Mouse (Mus musculus) heart, embryonic 11.5 days (tissue): ENCODE measurements around the gene Atp8b4. TPM values are rescaled to one million over a fixed set of nuclear protein-coding genes. Genes with fewer than 3 reads are reported as not detected.
A peak's percentile ranks its signal among the peaks of the same experiment; 100 is the strongest.
"Not testable (repeated sequence)": the region's sequence is repeated elsewhere in the genome, so short reads cannot be mapped to it uniquely, and the experiment has no call there.

ENCODE experiments used
- ATAC-seq: fragments of 200-750 bp; cut with Nextera tagmentation; replicated peaks from 2 replicates; pipeline ENCODE4 v1.8.0; 2017; ENCODE audit warnings: moderate library complexity; ENCODE audit not compliant: insufficient number of reproducible peaks, low FRiP score, low TSS enrichment
- H3K27ac ChIP-seq: fragments of 300-500 bp; sonication (generic); 2 replicates; pipeline ENCODE4 v1.5.1; 2014; ENCODE audit warnings: mild to moderate bottlenecking, low read depth, low read length
- H3K27me3 ChIP-seq: fragments of 300-500 bp; sonication (generic); 2 replicates; pipeline ENCODE4 v1.6.1; 2014; ENCODE audit warnings: mild to moderate bottlenecking, low read length, mixed read lengths; ENCODE audit not compliant: control insufficient read depth, insufficient read depth
- H3K36me3 ChIP-seq: fragments of 300-500 bp; sonication (generic); 2 replicates; pipeline ENCODE4 v1.6.1; 2014; ENCODE audit warnings: mild to moderate bottlenecking, low read length, moderate library complexity, mixed read lengths; ENCODE audit not compliant: control insufficient read depth, insufficient read depth
- H3K4me1 ChIP-seq: fragments of 300-500 bp; sonication (generic); 2 replicates; pipeline ENCODE4 v1.6.1; 2014; ENCODE audit warnings: low read length; ENCODE audit not compliant: control insufficient read depth, insufficient read depth
- H3K4me2 ChIP-seq: fragments of 300-500 bp; sonication (generic); 2 replicates; pipeline ENCODE4 v1.6.1; 2014; ENCODE audit warnings: mild to moderate bottlenecking, moderate library complexity
- H3K4me3 ChIP-seq: fragments of 300-500 bp; sonication (generic); 2 replicates; pipeline ENCODE4 v1.5.1; 2014; ENCODE audit warnings: low read depth, low read length
- H3K9ac ChIP-seq: fragments of 300-500 bp; sonication (generic); 2 replicates; pipeline ENCODE4 v1.6.1; 2014; ENCODE audit warnings: mild to moderate bottlenecking, low read depth, low read length, moderate library complexity
- H3K9me3 ChIP-seq: fragments of 300-500 bp; sonication (generic); replicated peaks from 2 replicates; pipeline ENCODE4 v1.6.1; 2016; ENCODE audit warnings: low read length; ENCODE audit not compliant: control insufficient read depth
- WGBS: fragments of 180-500 bp; shearing (Covaris S2); extraction: QIAGEN DNeasy Blood & Tissue Kit; methylation state at CpG from one replicate; pipeline ENCODE4 v1.1.7; 2014; ENCODE audit not compliant: insufficient replicate concordance; 5-methylcytosine and 5-hydroxymethylcytosine counted together
- polyA plus RNA-seq: library from polyadenylated mRNA; unstranded; fragments of >200 nt; fragmentation: Nextera tagmentation; extraction: Ambion mirVana; gene quantifications from 2 replicates; pipeline ENCODE4 v1.2.1, GENCODE M21; 2014

Atp8b4 gene
- polyA plus RNA-seq, 1 experiment from 2014 or later = 0.17 TPM

DNA sequence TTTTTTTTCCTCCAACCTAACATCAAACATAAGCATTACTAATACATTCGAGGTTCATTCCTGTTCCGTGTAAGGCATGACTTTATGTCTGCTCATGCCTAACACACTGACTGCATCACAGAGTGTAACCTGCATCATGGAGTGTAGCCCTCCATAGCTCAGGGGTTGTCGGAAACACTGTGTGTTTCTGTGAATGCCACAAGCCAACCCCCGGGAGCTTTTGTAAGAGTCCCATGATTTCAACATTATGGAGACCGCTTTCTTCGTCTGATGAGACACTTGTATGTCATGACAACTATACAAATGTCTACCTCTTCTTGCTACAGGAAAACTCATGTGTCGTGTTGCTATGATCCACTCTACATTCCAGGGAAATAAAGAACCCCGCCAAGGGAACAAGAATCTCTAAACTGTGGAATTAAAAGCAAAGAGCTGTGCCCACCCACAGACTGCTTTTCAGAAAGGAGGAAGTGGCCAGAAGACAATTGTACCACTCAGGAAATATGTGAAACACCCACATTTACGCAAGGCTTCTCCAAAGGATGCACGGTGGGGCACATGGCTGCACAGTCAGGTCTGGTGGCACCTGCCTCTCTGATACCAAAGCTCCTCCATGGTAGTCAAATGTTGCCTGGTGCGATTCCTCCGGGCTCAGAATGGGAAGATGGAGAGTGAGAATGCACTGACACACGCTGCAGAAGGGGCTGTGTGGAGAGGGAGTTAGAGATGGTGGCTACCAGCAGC lies 33.9 kb downstream of the Atp8b4 start:
- Histone ChIP-seq H3K9ac (no peak overlapping the region), H3K27me3 (no peaks in the 10 kb centered on the region), H3K4me3 (no peak overlapping the region), H3K36me3 (no peaks in the 10 kb centered on the region), H3K27ac (no peak overlapping the region), H3K9me3 (no peaks in the 10 kb centered on the region), H3K4me1 (no peaks in the 10 kb centered on the region), H3K4me2 (no peak overlapping the region)
- WGBS = 78% methylated on average over 13 of the region's 13 CpGs
- ATAC-seq = no peak

DNA sequence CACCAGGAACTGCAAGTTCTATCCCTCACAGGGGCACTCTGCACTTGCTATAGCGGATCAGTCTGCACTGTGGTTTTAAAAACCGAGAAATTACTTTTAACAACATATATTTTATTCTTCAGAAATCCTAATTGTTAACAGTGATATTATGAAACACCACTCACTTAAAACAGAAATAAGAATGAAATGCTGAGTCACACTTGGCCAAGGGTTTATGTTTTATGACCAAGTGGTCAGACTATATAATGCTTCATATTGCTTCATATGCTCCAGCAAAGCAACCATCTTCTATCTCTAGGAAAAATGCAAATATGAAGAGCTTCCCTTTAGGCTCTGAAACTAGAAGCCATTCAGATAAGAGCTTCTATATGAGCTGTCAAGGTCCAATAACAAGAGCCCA lies 41.8 kb downstream of the Atp8b4 start:
- WGBS = 85% methylated on average over 2 of the region's 2 CpGs
- H3K27ac ChIP-seq = no peak overlapping the region
- H3K4me3 ChIP-seq = no peak overlapping the region
- no peaks in the 10 kb centered on the region for H3K9me3 ChIP-seq
- H3K4me1 ChIP-seq = no peaks in the 10 kb centered on the region
- H3K36me3 ChIP-seq = no peaks in the 10 kb centered on the region
- no peak overlapping the region for H3K9ac ChIP-seq
- no peaks in the 10 kb centered on the region for H3K27me3 ChIP-seq
- H3K4me2 ChIP-seq = no peak overlapping the region
- no peak for ATAC-seq

DNA sequence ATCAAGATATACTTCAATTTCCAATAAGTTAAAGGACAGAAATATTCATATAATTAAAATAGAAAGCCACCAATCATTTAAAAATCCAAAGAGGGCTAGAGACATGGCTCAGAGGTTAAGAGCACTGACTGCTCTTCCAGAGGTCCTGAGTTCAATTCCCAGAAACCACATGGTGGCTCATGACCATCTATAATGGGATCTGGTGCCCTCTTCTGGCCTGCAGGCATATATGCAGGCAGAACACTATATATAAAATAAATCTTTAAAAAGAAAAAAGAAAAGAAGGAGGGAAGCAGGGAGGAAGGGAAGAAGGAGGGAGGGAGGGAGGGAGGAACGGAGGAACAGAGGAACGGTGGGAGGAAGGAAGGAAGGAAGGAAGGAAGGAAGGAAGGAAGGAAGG lies 42.7 kb downstream of the Atp8b4 start:
- WGBS = 55% methylated on average over 2 of the region's 2 CpGs
- H3K4me2 ChIP-seq, ATAC-seq, H3K4me1 ChIP-seq, H3K36me3 ChIP-seq, H3K9me3 ChIP-seq, H3K9ac ChIP-seq, H3K27ac ChIP-seq, H3K4me3 ChIP-seq, H3K27me3 ChIP-seq: not testable (repeated sequence)

DNA sequence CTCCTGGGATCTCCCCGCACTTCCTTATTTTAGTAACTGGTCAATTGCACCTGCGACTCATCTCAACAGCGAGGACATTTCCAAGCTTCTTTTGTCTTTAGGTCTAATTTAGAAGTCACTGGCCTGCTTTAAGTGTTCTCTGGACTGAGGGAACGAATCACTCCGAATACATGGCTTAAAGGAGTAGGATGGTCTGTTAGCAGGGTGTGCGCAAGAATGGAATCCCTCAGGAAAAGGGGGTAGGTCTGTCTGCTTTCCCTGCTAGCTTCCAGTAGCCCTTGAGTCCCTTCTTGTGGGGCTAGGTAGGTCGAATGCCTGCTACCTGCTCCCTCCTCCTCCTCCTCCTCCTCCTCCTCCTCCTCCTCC lies 49.6 kb downstream of the Atp8b4 start:
- no peak overlapping the region for H3K4me2 ChIP-seq
- ATAC-seq = no peak
- WGBS = 62% methylated on average over 7 of the region's 7 CpGs

DNA sequence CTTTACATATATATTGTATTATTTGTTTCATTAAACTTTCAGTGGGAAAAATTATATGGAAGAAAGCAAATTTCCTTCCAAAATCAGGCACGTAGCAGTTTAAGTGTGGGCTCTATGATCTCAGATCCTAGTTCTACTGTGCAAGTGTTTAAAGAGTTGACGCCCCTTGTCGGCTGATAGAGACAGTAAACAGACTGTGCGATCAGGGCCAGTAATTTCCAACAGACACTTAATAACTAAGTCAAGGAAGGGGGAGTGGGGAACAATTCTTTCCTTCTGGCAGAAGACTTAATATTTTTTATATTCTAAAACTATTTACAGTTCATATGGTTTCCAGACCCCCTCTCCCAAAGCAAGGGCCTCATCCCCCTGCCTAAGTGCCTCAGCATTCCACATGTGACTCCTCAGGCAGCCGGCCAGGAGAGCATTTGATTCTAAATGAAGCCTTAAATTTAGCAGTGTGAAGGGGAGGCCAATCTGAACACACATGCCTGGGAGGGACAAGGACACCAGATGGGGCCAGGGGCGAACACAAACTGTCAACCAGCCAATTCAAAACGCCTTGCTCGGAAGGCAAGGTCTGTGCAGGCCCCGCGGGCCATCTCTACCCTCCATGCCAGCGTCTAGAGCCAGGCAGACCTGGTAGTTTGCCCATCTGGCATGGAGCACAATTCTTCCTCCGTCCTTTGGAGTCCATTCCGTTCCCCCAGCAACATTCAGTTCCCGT lies 50.1 kb downstream of the Atp8b4 start:
- H3K9me3 ChIP-seq = no peaks in the 10 kb centered on the region
- peaks cover 4% of the 10 kb centered on the region; the same call in 1 of the 2 replicates for H3K4me1 ChIP-seq
- H3K36me3 ChIP-seq = no peaks in the 10 kb centered on the region
- no peak overlapping the region for H3K4me2 ChIP-seq
- WGBS = 51% methylated on average over 14 of the region's 14 CpGs
- H3K27me3 ChIP-seq = no peaks in the 10 kb centered on the region
- H3K27ac ChIP-seq = peak overlapping the region; percentile 91
- H3K4me3 ChIP-seq = no peak overlapping the region
- no peak overlapping the region for H3K9ac ChIP-seq
- peak; percentile 65 for ATAC-seq

More for the DNA sequence above, 49.6 kb downstream of the Atp8b4 start:
- peak overlapping the region; percentile 91 for H3K27ac ChIP-seq
- no peaks in the 10 kb centered on the region for H3K27me3 ChIP-seq
- H3K36me3 ChIP-seq = no peaks in the 10 kb centered on the region
- peaks cover 4% of the 10 kb centered on the region; the same call in 1 of the 2 replicates for H3K4me1 ChIP-seq
- no peak overlapping the region for H3K9ac ChIP-seq
- H3K9me3 ChIP-seq = no peaks in the 10 kb centered on the region
- no peak overlapping the region for H3K4me3 ChIP-seq

DNA sequence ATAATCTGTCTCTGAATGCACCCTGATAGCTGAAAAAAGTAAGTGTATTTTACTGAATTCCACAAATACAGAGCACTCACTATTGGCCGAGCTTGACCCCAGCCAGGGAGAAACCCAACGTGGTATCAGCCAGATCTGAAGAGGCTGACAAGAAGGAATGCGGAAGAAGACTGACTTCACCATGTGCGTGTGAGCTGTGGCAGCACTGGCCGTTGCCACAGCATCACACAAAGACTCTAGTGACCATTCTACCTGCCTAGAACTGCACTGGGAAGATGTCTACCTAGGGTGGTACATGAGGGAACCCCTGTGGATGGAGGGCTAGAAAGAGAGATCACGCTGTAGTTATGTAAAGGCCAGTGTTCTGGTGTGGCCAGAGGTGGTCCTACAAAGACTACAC lies 55.4 kb downstream of the Atp8b4 start:
- H3K36me3 ChIP-seq = no peaks in the 10 kb centered on the region
- 39% methylated on average over 6 of the region's 6 CpGs for WGBS
- no peak for ATAC-seq
- no peak overlapping the region for H3K4me2 ChIP-seq
- no peak overlapping the region for H3K27ac ChIP-seq
- H3K4me1 ChIP-seq = no peaks in the 10 kb centered on the region
- H3K9ac ChIP-seq = no peak overlapping the region
- H3K9me3 ChIP-seq = no peaks in the 10 kb centered on the region
- no peaks in the 10 kb centered on the region for H3K27me3 ChIP-seq
- H3K4me3 ChIP-seq = no peak overlapping the region

DNA sequence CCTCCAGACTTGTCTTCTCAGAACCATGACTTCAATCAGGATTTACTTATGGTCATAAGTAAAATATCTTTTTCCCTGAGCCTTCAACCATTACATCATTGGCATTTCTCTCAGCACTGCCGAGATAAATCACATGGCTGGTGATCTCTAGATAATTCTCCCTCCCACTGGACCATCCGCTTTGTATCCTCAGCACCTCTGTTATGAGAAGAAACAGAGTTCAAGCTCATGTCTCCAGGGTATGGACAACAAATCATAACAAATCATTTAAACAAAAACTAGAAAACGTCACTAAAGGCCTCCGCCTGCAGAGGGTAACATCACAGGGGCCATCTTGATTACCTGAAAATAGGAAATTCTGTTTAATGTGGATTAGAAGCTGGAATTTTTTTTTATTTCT lies 58.9 kb downstream of the Atp8b4 start:
- H3K4me3 ChIP-seq = no peak overlapping the region
- H3K4me2 ChIP-seq = no peak overlapping the region
- no peaks in the 10 kb centered on the region for H3K36me3 ChIP-seq
- 65% methylated on average over 4 of the region's 4 CpGs for WGBS
- no peak overlapping the region for H3K9ac ChIP-seq
- ATAC-seq = no peak
- no peaks in the 10 kb centered on the region for H3K9me3 ChIP-seq
- no peaks in the 10 kb centered on the region for H3K27me3 ChIP-seq
- no peak overlapping the region for H3K27ac ChIP-seq
- H3K4me1 ChIP-seq = no peaks in the 10 kb centered on the region

DNA sequence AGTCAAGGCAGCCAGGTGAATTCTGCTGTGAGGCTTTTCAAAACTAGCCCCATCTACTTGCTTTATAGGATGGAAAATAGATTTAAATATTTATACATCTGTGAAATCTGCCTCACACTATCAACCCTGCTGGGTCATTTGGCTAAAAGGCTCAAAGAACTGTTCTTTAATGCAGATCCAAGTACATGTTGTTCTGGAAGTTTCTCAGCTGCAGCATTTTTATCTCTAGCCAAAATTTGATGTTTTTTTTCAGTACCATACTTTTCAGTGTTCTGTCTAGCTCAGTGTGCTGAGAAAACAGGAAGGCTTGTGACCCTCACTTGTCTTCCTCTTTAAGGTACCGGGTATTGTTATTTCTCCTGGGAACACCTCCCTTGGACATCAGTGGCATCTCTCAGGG lies 65.8 kb downstream of the Atp8b4 start:
- no peak for ATAC-seq
- H3K27me3 ChIP-seq = no peaks in the 10 kb centered on the region
- H3K36me3 ChIP-seq = no peaks in the 10 kb centered on the region
- H3K4me2 ChIP-seq = no peak overlapping the region
- WGBS = 73% methylated on average over 1 of the region's 1 CpGs
- H3K27ac ChIP-seq = no peak overlapping the region
- H3K9ac ChIP-seq = no peak overlapping the region
- H3K9me3 ChIP-seq = no peaks in the 10 kb centered on the region
- no peaks in the 10 kb centered on the region for H3K4me1 ChIP-seq
- no peak overlapping the region for H3K4me3 ChIP-seq

DNA sequence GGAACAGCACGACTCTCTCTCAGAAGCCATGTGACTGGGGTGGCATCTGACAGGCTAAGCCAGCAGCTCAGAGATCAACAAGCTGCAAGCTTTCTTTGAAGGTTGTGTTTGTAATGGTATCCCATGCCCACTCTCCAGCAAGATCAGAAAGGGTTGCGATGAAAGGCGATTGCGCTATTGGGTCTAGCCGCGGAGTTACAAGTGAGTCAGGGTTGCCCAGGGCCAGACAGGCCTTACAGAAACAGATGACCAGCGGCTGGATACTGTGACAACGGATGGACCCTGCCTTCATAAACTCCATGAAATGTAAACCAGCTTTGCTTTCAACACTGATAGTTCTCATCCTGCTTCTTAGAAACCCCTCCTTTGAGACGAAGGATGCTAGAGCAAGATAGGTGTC lies 66.2 kb downstream of the Atp8b4 start:
- Histone ChIP-seq H3K27ac (no peak overlapping the region), H3K9ac (no peak overlapping the region), H3K4me3 (no peak overlapping the region), H3K27me3 (no peaks in the 10 kb centered on the region), H3K4me1 (no peaks in the 10 kb centered on the region), H3K4me2 (no peak overlapping the region), H3K9me3 (no peaks in the 10 kb centered on the region), H3K36me3 (no peaks in the 10 kb centered on the region)
- no peak for ATAC-seq
- 86% methylated on average over 9 of the region's 9 CpGs for WGBS
